Mouse (Mus musculus) heart, adult 2 months (tissue): ENCODE measurements around the gene Zdhhc14. TPM values are rescaled to one million over a fixed set of nuclear protein-coding genes. Genes with fewer than 3 reads are reported as not detected.

Experiments used
- DNase-seq, 2 experiments: peaks; one replicate each; pipeline ENCODE4 v3.0.0; 2021
- H3K27ac ChIP-seq: fragments of 200-600 bp; 2 replicates; pipeline ENCODE4 v1.8.1; 2022
- H3K27me3 ChIP-seq: fragments of 200-500 bp; 2 replicates; pipeline ENCODE4 v1.6.1; 2012; ENCODE audit warnings: mild to moderate bottlenecking, low read length, inconsistent platforms, mixed read lengths; ENCODE audit not compliant: control insufficient read depth, insufficient read depth
- H3K36me3 ChIP-seq: fragments of 200-500 bp; 2 replicates; pipeline ENCODE4 v1.6.1; 2012; ENCODE audit warnings: low read length, inconsistent platforms; ENCODE audit not compliant: control insufficient read depth, insufficient read depth
- H3K4me1 ChIP-seq: fragments of 200-500 bp; 2 replicates; pipeline ENCODE4 v1.6.1; 2011; ENCODE audit warnings: low read length; ENCODE audit not compliant: control insufficient read depth, insufficient read depth
- H3K4me3 ChIP-seq: fragments of 200-600 bp; 2 replicates; pipeline ENCODE4 v1.8.1; 2022
- H3K79me2 ChIP-seq: fragments of 200-500 bp; replicated peaks from 2 replicates; pipeline ENCODE4 v1.6.1; 2012; ENCODE audit warnings: mild to moderate bottlenecking, inconsistent platforms, low read length, moderate library complexity, mixed read lengths; ENCODE audit not compliant: control insufficient read depth, insufficient read depth
- H3K9ac ChIP-seq: fragments of 200-500 bp; 2 replicates; pipeline ENCODE4 v1.6.1; 2012; ENCODE audit warnings: low read depth, mild to moderate bottlenecking, control low read depth, inconsistent platforms, low read length, mixed read lengths
- CTCF ChIP-seq: fragments of 200-600 bp; IDR thresholded peaks from 2 replicates; pipeline ENCODE4 v1.8.1; 2022; ENCODE audit warnings: antibody characterized with exemption, mild to moderate bottlenecking, moderate library complexity
- EP300 ChIP-seq: fragments of 200-500 bp; IDR thresholded peaks from 2 replicates; pipeline ENCODE4 v1.6.1; 2011; ENCODE audit warnings: low read depth, low read length, control low read depth; ENCODE audit not compliant: insufficient read depth
- POLR2A ChIP-seq: fragments of 200-500 bp; IDR thresholded peaks from 2 replicates; pipeline ENCODE4 v1.6.1; 2011; ENCODE audit warnings: mild to moderate bottlenecking, low read depth, low read length, control low read depth; ENCODE audit not compliant: insufficient read depth
- WGBS: fragments of 180-500 bp; shearing (Covaris S2); methylation state at CpG from one replicate; pipeline ENCODE4 v1.1.7; 2018; 5-methylcytosine and 5-hydroxymethylcytosine counted together
- intact Hi-C: fragments of 180-260 bp; cut with DNase I; formaldehyde crosslinking; loops from one replicate; pipeline ENCODE4 v1.15.1; 2025
- polyA plus RNA-seq: library from polyadenylated mRNA; depleted of rRNA; stranded (reverse); fragments of >200 nt; gene quantifications from 2 replicates; pipeline ENCODE4 v1.2.3, GENCODE M21; 2012
- total RNA-seq, 2 experiments: library from RNA; stranded (reverse); gene quantifications; 2 replicates each; pipeline ENCODE4 v1.2.3; 2021

Gene Zdhhc14
- total and polyA plus RNA-seq, 3 experiments: 1.5 to 5.4 (median 4.4) TPM

DNA sequence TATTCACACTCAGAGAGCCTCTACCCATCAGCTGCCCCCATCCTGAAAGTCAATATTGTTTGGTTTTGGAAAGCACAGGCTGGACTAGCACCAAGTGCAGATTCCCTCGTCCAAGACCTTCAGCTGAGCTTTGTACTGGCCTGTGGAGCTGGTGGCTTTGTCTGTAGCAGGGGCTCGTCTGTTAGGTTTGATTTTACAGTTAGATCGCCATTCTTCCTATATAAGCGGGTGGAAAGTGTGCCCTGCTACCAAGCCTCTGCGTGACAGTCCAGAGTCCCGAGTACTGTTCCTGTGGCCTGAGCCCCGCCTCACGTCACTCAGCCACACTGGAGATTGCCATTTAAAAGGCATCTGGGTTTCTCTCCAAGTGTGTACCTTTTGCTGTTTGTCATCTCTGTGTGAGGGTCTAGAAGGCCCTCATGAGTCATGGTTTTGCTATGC lies 113.8 kb downstream of the Zdhhc14 start:
- no peaks in the 10 kb centered on the region for H3K27me3 ChIP-seq
- no peak for DNase-seq
- H3K9ac ChIP-seq: no peak overlapping the region
- WGBS: 71% methylated on average over 8 of the region's 8 CpGs
- H3K4me1 ChIP-seq: peaks cover 1% of the 10 kb centered on the region
- no peaks in the 10 kb centered on the region for H3K36me3 ChIP-seq
- TF ChIP-seq EP300 (no peak), CTCF (no peak), POLR2A (no peak)
- no peak overlapping the region for H3K4me3 ChIP-seq
- peaks cover 2% of the 10 kb centered on the region; the same call in 1 of the 2 replicates for H3K79me2 ChIP-seq
- H3K27ac ChIP-seq: peak overlapping the region; percentile 51; the same call in 1 of the 2 replicates
- intact Hi-C loops: no loop called here

DNA sequence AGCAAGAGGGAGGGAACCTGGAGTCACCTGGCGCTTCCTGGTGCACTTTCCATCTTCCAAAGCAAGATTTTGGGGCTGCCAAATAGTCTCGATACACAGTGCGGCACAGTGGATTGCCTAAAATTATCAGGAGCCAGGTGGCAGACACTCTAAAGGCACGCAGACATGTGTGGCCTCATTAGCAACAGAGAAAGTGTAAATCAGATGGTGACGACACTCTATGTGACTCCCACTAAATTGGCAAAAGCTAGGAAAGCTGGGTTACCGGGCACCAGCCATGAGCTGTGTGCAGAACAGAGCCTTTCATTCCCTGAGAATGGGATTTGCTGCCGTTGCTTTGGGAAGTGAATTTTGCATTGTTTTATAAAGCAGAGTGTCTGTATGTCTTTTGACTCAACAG lies 115.0 kb downstream of the Zdhhc14 start:
- no peak for DNase-seq
- H3K4me1 ChIP-seq: peaks cover 1% of the 10 kb centered on the region
- no peaks in the 10 kb centered on the region for H3K27me3 ChIP-seq
- intact Hi-C loops: no loop called here
- H3K9ac ChIP-seq: no peak overlapping the region
- 94% methylated on average over 7 of the region's 7 CpGs for WGBS
- peaks cover 2% of the 10 kb centered on the region; the same call in 1 of the 2 replicates for H3K79me2 ChIP-seq
- H3K27ac ChIP-seq: no peak overlapping the region
- TF ChIP-seq EP300: no peak
- H3K36me3 ChIP-seq: no peaks in the 10 kb centered on the region
- H3K4me3 ChIP-seq: no peak overlapping the region

DNA sequence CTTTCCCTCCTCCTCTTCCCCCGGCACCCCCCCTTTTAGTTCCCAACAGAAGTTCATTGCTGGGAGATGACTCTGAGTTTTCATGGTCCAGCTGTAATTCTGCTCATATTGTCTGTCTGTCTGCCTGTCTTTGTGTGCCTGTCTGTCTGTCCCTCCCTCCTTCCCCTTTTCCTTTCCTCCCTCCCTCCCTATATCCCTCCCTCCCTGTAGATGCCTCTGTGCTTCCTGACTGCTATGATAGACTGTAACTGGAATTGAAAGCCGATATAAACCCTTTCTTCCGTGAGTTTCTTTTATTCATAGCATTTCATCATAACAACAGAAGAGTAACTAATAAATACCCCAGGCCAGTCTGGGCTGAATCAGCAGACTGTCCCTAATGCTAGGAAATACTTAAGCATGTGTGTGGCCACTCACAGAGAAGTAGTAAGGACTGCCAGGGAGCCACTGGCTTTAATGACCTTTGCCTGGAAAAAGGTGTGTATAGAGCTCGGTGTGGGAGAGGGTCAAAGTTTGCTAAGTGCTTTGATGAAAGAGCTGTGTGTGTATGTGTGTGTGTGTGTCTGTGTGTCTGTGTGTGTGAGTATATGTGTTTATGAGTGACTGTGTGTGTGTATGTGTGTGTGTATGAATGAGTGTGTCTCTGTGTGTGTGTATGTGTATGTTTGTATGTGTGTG lies 117.7 kb downstream of the Zdhhc14 start:
- intact Hi-C loops: no loop called here
- Histone ChIP-seq H3K9ac (no peak overlapping the region), H3K27me3 (no peaks in the 10 kb centered on the region), H3K27ac (no peak overlapping the region), H3K4me3 (no peak overlapping the region), H3K36me3 (no peaks in the 10 kb centered on the region), H3K4me1 (peaks cover 4% of the 10 kb centered on the region), H3K79me2 (peaks cover 2% of the 10 kb centered on the region; the same call in 1 of the 2 replicates)
- no peak for TF ChIP-seq POLR2A
- no peak for TF ChIP-seq CTCF
- TF ChIP-seq EP300: no peak
- no peak for DNase-seq
- WGBS: 91% methylated on average over 4 of the region's 4 CpGs

DNA sequence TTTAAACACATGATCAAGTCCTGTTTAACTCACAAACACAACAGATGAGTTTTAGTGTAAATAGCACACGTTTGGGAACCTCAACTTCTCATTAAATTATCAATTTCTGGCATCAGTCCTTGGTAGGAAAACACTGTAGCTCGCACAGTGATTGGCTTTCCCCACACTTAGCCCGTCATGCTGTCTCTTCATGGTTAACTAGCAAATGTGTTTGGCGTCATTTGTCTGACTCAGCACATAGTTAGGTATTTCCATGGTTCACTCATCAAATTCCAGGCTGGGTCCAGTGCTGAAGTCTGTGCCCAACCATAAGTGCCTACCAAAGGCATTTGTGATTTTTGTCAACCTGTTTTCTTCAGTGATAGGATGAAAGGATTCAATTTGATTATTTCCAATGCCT lies 119.9 kb downstream of the Zdhhc14 start:
- intact Hi-C loops: no loop called here
- H3K4me1 ChIP-seq: peaks cover 8% of the 10 kb centered on the region
- DNase-seq: no peak

DNA sequence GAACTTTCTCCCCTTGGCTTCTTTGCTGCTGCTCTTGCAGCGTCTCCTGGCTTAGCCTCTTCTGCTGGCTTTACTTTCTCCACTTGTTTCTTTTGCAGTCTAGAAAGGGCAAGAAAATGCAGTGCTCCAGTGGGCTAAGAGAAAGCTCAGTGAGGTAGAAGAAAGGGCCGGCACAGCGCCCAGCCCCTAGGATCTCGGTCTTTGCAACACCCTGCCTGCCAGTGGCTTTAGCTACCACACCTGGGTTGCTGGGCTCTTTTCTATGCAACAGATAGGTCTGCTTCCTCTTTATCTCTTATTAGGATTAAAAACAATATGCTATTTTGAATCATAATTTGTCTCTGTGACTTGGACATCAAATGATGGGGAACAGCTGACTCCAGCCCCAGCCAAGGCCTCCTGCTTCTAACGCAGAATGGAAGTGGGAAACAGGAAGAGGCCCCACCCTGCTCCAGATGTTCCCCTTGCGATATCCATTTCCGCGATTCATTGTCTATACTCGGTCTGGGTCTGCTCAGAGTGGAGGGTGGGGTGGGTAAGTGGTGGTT lies 122.5 kb downstream of the Zdhhc14 start:
- Histone ChIP-seq H3K36me3 (no peaks in the 10 kb centered on the region), H3K9ac (no peak overlapping the region), H3K79me2 (peaks cover 2% of the 10 kb centered on the region; the same call in 1 of the 2 replicates), H3K27me3 (no peaks in the 10 kb centered on the region), H3K4me3 (no peak overlapping the region), H3K27ac (peak overlapping the region; percentile 57), H3K4me1 (peaks cover 8% of the 10 kb centered on the region)
- peak; percentile 64 to 79 for DNase-seq
- TF ChIP-seq CTCF (no peak), EP300 (peak; percentile 75; the same call in 1 of the 2 replicates), POLR2A (0 out of 2 replicates have a peak, but pooled peaks have one; percentile 39)
- 30% methylated on average over 9 of the region's 9 CpGs for WGBS
- intact Hi-C loops: loop anchor here (5.0 kb wide), 1 partner anchor 123 kb away; the partner anchor contains the start of gene Zdhhc14

More for the DNA sequence above, 119.9 kb downstream of the Zdhhc14 start:
- 86% methylated on average over 4 of the region's 4 CpGs for WGBS
- no peak for TF ChIP-seq CTCF
- TF ChIP-seq EP300: no peak
- no peak for TF ChIP-seq POLR2A
- Histone ChIP-seq H3K4me3 (no peak overlapping the region), H3K27ac (no peak overlapping the region), H3K27me3 (no peaks in the 10 kb centered on the region), H3K9ac (no peak overlapping the region), H3K79me2 (peaks cover 2% of the 10 kb centered on the region; the same call in 1 of the 2 replicates), H3K36me3 (no peaks in the 10 kb centered on the region)
